Mouse (Mus musculus) layer of hippocampus, adult 8-10 months (tissue): ENCODE results near the gene Abr. TPM values are rescaled to one million over a fixed set of nuclear protein-coding genes. Genes with fewer than 3 reads are reported as not detected.

Experiments
- DNase-seq, 2 experiments: peaks; one replicate each; pipeline ENCODE4 v3.0.0; 2022; ENCODE audit warnings: low spot score in 2 of 2
- total RNA-seq, 4 experiments: library from RNA; stranded (reverse); gene quantifications; 2 replicates each; pipeline ENCODE4 v1.2.4; 2022

The Abr gene
- total RNA-seq, 4 experiments from 2014 or later, result 464 to 480 (median 470) TPM

- no peak for DNase-seq
Measured at GRCm38 (mm10) chr11:76461201-76461600, 160.9 kb downstream of the Abr start.

GRCm38 (mm10) chr11:76459489-76459888 lies 162.6 kb downstream of the Abr start:
- no peak for DNase-seq

- DNase-seq, result no peak
Measured at GRCm38 (mm10) chr11:76458730-76459129, 163.4 kb downstream of the Abr start.

DNA sequence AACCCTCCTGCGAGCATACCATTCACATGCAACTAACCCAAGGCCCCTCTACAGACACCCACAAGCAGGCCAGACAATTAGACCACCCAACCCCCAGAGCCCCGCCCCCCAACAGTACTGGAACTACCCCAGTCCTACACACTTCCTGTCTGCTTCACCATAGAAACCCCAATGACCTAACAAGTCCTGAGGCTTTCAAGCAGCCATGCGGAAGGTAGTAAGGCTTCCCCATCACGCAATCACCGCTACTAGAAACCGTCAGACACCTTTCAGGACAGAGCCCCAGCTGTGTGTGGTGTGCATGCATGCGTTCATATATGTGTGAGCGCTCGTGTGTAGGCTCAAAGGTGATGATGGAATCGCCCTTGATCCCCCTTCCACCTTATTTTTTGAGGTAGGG lies 165.2 kb downstream of the Abr start:
- no peak for DNase-seq

DNA sequence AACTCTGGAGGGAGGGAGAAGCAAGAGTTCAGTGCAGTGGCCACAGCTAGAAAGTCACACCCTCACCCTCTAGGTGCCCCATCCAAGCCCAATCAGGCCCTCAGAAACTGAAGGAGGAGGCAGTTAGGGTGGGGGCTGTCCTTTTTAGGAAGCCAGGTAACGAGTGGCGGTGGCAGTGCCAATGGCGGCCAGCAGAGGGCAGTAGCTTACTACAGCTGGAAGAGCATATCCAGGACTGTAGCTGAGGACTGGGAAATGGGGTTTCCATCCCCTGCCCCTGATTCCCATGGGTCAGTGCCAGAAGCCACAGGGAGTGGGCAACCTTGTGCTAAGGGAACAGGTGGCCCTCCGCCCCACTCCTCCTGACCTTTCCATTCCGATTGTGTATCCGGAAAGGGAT lies 165.9 kb downstream of the Abr start:
- peak; percentile 69 to 86 for DNase-seq

GRCm38 (mm10) chr11:76454492-76454891 lies 167.6 kb downstream of the Abr start:
- DNase-seq, result peak; percentile 47 to 64

DNA sequence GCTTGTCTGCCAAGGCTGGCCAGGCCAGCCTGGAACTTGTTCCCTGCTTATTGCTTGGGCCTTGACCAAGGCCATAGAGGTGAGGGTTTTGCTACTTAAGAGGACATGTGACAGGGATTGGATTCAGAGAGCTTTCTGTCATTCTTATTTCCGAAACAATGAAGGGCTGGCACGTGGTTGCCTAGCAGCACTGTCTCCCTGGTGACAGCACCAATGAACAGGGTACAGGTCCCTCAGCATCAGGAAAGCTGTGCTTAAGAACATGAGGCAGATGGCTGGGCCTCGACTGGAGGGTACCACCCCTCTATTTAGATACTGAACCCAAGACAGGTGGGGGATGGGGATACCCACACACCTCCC lies 171.9 kb downstream of the Abr start:
- DNase-seq, result peak; percentile 58 to 66

DNA sequence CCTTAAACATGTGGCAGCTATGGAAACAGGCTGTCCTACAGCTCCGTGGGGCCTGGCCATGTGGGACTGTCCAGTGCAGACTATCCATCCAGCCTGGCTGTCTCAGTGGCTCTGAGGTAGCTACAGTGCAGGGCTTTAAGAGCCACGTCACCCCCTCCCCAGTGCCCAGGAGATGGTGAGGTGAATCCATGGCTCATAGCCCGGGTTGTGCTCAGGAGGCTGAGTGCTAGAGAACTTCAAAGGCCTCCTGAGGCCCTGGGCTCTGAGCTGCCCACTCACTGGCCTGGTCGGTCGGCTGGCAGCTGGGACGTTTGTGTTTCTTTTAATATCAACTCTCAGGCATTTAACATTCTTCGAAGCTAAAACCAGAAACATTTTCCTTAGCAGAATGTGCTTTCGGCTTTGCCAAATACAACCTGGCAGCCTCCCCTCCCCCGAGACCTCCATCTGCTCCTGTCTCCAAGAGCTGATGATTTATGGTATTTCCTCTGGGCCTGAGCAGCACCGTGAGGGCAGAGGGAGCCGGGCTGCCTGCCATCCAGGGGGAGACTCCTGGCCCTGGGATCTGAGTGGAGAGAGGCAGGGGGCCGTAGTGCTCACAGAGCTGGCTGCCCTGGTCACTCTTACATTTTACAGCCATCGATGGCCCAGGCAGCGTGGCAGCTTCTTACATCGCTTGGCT lies 172.5 kb downstream of the Abr start:
- DNase-seq, result peak; percentile 81 to 86

GRCm38 (mm10) chr11:76446251-76446650 lies 175.9 kb downstream of the Abr start:
- DNase-seq, result no peak

GRCm38 (mm10) chr11:76445459-76445858 lies 176.7 kb downstream of the Abr start:
- DNase-seq, result no peak

- DNase-seq, result peak; percentile 68 to 74
Measured at GRCm38 (mm10) chr11:76439666-76440065, 182.4 kb downstream of the Abr start.

GRCm38 (mm10) chr11:76436864-76437437 lies 185.2 kb downstream of the Abr start:
- DNase-seq, result no peak

DNA sequence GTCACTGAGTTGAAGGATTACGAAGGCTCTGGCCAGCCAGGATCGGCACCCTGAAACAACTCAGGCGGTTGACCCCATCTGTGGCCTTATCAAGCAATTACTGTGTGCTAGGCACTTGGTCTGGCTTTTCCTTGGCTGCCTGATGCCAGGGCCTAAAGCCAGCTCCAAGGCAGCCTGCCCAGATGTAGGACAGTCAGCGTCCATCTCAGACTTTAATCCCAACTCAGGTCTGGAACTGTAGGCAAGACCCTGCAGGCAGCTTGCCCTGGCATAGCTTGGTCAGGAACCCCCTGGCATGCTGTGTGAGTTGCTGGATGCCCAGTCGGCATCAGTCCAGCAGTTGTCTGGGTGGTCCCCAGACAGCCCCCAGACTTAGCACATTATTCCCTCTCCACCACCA lies 186.1 kb downstream of the Abr start:
- no peak for DNase-seq

DNA sequence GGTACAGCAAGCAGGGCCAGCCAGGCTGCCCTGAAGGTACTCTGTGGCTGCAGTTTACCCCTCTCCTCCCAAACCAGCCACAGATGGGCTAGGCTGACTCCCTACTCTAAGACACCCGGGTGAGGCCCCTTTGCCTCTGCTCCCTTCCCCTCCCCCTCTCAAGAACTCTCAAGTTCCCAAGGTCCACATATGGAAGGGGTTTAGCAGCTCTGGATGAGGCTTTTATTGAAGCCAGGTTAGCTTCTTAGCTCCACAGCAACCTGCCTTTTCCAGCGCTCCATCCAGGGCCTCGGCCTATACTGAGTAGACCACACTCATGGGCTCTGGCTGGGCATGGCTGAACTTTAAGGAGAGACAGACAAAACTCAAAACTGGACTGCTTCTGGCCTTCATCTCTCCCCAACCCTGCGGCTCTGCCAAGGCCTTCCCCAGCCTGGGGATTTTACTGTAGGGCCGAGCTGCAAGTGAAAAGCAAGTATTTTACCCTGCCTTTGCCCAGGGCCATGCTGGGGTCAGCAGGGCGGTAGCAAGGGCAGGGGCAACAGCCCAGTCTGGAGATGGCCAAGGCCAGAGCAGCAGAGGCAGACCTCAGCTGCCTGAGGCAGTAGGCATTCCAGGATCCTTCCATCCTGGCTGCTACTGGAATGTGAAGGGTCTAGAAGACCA lies 192.0 kb downstream of the Abr start:
- DNase-seq, result no peak

- DNase-seq, result no peak
Measured at GRCm38 (mm10) chr11:76429556-76429955, 192.6 kb downstream of the Abr start.

GRCm38 (mm10) chr11:76429046-76429445 lies 193.1 kb downstream of the Abr start:
- no peak for DNase-seq

- DNase-seq, result no peak
Measured at GRCm38 (mm10) chr11:76427781-76428180, 194.3 kb downstream of the Abr start.

GRCm38 (mm10) chr11:76425749-76426148 lies 196.4 kb downstream of the Abr start:
- no peak for DNase-seq

DNA sequence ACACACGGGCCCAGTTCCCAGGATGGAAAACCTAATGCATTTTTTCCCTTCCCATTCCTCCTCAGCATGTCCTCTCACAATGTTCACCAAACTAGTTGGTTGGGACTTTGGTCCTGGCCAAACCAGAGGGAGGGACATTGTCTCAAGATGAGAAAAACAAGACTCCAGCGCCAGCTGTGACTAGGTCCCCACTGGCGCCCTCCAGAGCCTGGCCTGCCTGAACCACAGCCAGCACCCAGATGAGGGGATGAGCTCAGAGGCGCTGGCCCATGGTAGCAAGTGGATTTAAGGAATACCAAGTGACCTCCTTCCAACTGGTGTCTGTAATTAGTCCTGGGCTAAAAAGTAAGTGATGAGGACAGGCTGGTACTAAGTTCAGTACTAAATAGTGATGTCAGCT lies 201.2 kb downstream of the Abr start:
- no peak for DNase-seq

DNA sequence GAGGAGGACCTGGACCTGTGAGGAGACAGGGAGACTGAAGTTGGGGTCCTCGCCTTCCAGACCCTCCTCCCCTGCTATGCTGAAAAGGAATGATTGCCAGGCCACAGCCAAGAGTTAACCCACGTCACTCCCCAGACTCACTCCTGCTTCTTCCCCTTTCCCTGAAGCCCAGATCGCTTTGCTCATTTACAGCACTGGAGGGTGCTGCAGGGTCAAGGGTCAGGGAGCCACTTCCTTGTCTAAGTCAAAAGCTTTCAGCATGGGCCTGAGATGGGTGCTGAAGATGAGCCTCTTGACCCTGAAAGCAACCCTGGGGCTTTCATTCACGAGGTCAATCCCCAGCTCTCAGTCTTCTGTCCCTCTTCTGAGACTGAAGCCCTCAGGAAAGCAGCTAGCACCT lies 202.9 kb downstream of the Abr start:
- no peak for DNase-seq

DNA sequence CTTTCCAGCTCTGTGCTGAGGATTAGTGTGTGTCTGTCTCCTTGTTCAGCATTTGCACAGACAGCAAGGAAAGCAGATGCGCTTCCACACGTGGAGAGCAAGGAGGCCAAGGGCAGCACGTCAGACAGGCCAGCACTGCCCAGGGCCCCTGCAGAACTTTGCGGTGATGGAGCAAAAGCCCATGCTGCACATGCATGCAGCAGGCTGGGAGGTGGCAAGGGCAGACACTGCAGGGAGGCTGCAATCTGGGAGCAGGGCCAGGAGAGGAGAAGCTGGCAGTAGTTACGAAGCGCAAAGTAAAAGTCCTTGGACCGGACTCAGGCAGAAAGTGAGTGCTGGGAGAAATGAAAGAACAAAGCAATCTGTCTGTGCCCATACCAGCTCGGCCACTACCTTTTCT lies 203.7 kb downstream of the Abr start:
- DNase-seq, result peak in 1 of 2 experiments; percentile 61

- DNase-seq, result no peak
Measured at GRCm38 (mm10) chr11:76415985-76416384, 206.1 kb downstream of the Abr start.

DNA sequence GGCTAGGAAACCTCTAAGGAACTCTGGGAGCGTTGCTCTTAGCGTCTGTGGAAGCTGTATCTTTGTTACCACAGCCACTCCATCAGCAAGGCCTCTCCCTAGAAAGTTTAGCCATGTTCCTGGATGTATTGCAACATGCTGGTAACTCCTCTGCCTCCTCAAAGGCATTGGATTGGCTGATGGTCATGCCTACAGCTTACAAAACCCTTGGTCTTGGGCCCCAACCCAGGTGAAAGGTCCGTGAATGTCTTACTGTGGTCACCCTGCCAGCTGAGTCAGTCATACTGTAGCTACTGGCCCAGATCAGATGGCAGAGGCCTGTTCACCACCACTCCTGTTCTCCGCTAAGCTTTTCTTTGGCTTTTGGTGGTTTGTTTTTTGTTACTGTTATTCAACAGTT lies 207.1 kb downstream of the Abr start:
- no peak for DNase-seq
